Mouse (Mus musculus) megakaryocyte, embryonic 14.5 days (primary cell): Measurements from ENCODE around the gene Mroh2a.

ENCODE experiments used
- FLI1 ChIP-seq: IDR thresholded peaks from 2 replicates; pipeline ENCODE4 v1.6.1; 2012; ENCODE audit warnings: low read length, inconsistent platforms, mixed read lengths
- GATA1 ChIP-seq: IDR thresholded peaks from 3 replicates; pipeline ENCODE4 v1.6.1; 2012; ENCODE audit warnings: mixed read lengths, low read length, inconsistent platforms, borderline replicate concordance

GRCm38 (mm10) chr1:88212341-88213045 is 14.3 kb upstream of the Mroh2a start:
- no peak for TF ChIP-seq GATA1
- TF ChIP-seq FLI1 = no peak
